Mouse (Mus musculus) G1E (cell line): Measurements from ENCODE around the gene Amn1.

Experiments
- CTCF ChIP-seq: IDR thresholded peaks from 2 replicates; pipeline ENCODE4 v1.5.1; 2012; ENCODE audit warnings: low read depth, low read length, inconsistent platforms, mixed read lengths
- GATA1 ChIP-seq: IDR thresholded peaks from 2 replicates; pipeline ENCODE4 v1.6.1; 2012; ENCODE audit warnings: borderline replicate concordance, low read length, inconsistent platforms, mixed read lengths
- GATA2 ChIP-seq: IDR thresholded peaks from 2 replicates; pipeline ENCODE4 v1.6.1; 2012; ENCODE audit warnings: low read depth, low read length, inconsistent platforms, borderline replicate concordance
- POLR2AphosphoS5 ChIP-seq: IDR thresholded peaks from 2 replicates; pipeline ENCODE4 v1.6.1; 2012; ENCODE audit warnings: low read depth, low read length, inconsistent platforms; ENCODE audit not compliant: insufficient replicate concordance
- TAL1 ChIP-seq: conservative IDR thresholded peaks from 2 replicates; pipeline ENCODE4 v1.6.1; 2012; ENCODE audit warnings: low read depth, low read length, inconsistent platforms, mixed read lengths

- TF ChIP-seq CTCF: no peak
- no peak for TF ChIP-seq TAL1
- no peak for TF ChIP-seq GATA1
- TF ChIP-seq POLR2AphosphoS5: no peak
- TF ChIP-seq GATA2: no peak
Observed at GRCm38 (mm10) chr6:149236807-149237206, 48.3 kb upstream of the Amn1 start.
